Mouse (Mus musculus) thymus, postnatal 4 days (tissue): ENCODE measurements around the gene Mex3b.

Source experiments
- DNase-seq: peaks from one replicate; pipeline ENCODE4 v3.0.0; 2021

The Mex3b gene

GRCm38 (mm10) chr7:82867271-82868121, at the start of gene Mex3b:
Gene Mex3b (plus strand): TSS chr7:82867333.
- peak; percentile 80 for DNase-seq

- no peak for DNase-seq
Observed at GRCm38 (mm10) chr7:82819541-82819940, 47.6 kb upstream of the Mex3b start.

GRCm38 (mm10) chr7:82820661-82821060, 46.5 kb upstream of the Mex3b start:
- peak; percentile 50 for DNase-seq

GRCm38 (mm10) chr7:82821501-82821900, 45.6 kb upstream of the Mex3b start:
- DNase-seq = no peak

- no peak for DNase-seq
Observed at GRCm38 (mm10) chr7:82822528-82822927, 44.6 kb upstream of the Mex3b start.

DNA sequence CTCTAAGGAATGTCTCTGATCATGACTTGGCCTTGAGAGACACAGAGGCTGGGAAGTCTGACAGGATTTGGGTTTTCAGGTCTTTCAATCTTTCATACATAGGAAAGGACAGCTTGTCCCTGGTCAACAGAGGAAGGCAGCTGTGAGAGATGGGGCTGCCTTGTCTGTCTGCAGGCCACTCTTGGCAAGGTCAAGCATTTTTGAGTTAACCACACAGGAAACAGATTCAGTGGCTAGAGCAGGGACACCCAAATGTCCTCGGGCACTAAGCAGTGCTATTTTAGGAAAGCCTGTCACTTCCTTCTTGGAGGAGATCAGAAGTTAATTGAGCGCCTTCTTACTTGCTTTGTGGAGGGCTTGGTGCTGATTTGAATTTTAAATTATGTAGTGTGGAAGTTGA, 38.9 kb upstream of the Mex3b start:
- DNase-seq = no peak

- no peak for DNase-seq
Observed at GRCm38 (mm10) chr7:82829516-82829915, 37.6 kb upstream of the Mex3b start.

DNA sequence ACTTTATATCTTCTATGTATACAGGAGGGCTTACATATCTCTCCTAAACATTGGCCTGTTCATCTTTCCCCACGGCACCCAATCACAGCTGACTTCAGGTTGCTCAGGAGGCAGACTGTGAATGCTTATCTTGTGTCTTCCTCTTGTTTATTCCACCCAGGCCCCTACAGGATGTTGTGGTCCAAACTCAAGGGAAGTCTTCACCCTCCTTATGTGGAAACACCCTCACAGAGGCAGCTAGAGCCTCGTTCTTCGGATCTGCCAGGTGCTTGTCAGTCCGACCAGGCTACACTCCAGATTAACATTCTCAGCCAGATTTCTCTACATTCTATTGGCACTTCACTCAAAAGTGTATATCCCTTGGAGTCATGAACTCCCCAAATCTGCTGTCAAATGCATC, 32.7 kb upstream of the Mex3b start:
- DNase-seq = peak; percentile 49

DNA sequence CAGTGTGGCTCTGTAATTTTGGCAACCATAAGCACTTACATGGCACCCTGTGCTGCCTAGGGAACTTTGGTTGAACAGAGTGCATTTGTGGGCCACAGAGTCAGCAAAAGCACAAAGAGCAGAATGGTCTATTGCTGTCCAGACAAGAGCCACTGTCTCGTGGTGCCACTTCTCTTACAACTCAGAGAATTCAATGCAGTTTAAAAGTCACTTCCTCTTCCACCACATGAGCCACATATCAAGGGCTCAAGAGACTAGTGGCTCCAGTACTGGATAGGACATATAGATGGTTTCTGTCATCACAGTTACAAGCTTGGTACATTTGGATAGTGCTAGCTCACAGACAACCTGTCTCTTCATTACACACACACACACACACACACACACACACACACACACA, 28.7 kb upstream of the Mex3b start:
- no peak for DNase-seq

- no peak for DNase-seq
Observed at GRCm38 (mm10) chr7:82838965-82839675, 28.0 kb upstream of the Mex3b start.

DNA sequence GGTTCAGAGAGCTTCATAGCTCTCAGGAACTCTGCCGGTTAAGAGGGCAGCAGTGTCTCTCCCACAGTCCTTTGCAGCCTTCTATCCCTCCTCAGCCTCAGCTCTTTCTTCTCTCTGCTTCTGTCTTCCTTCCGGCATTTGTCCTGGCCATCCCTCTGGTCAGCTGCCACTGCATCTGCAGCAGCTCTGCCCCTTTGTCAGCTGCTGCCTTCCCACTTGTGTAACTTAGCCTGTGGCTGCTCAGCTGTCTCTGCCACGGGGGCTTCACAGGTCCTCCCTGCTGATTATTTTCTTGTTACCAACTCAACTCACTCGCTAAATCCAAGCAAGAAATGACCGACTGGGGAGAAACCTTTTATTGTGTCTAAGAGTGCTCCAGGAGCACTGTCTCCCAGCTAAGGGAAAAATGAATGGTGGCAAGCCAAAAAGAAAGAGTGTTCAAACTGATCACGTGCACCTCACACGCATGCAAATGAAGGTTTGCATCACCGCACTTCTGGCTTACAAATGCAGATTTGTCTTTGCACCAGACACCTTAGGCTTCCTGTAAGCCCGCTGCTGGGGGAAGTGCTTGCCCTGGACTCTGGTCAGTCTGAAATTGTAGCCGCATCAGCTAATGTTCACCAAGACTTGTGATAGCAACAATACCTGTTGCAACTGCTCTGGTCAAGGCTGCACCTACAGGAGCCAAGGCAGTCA, 24.8 kb upstream of the Mex3b start:
- DNase-seq = no peak

- DNase-seq = no peak
Observed at GRCm38 (mm10) chr7:82850756-82851155, 16.4 kb upstream of the Mex3b start.

DNA sequence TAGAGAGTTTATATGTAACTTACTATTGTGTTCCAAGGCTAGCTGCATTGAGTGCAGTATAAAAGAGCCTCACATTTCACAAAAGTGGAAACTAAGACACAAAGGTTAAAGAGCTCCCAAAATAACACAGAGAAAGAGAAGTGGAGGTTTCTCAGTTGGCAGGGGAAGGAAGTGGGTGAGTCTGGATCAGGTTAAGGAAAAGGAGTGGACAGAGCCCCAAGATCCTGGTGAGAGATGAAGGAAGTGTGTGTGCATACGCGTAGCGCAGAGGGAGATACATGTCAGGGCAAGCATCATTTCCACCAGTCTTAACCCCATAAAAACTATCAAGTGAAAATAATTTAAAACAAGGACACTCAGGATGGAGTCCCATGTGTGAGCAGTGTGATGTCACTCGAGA, 15.5 kb upstream of the Mex3b start:
- DNase-seq = no peak

- no peak for DNase-seq
Observed at GRCm38 (mm10) chr7:82854195-82854766, 12.9 kb upstream of the Mex3b start.

DNA sequence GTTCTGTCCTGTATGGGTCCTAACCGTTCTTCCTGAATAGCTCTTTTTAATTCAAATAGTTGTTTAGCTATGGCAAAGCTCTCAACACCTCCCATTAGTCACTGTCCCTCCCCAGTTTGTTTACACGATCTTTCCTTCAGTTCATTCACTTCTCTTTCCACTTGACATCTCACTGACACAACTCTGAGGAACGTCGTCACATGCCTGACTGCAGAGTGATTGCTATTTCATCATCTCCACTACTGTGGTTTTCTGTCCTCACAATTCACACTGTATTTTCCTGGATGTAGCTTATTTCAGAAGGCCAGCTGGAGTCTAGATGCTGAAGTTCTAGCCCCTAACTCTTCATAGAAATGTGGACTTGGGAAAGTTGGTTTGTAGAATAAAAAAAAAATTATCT, 8.5 kb upstream of the Mex3b start:
- no peak for DNase-seq

- DNase-seq = no peak
Observed at GRCm38 (mm10) chr7:82860626-82861025, 6.5 kb upstream of the Mex3b start.

DNA sequence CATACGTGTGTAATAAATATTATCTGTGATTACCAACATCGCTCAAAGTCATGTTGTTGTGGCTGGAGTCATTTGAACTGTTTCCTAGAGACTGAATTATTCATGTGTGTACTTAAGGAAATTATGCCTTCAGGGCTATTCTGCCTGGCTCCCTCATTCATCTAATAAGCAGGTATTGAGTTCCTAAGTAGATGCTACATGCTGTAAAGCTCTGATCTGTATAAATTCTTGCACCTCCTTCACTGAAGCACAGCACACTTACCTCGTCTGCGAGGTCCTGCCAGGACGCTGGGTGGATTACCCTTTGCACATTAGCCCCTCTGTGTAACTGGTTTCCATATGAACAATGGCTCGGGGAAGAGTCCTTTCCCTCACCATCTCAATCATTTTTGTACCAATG, 3.8 kb upstream of the Mex3b start:
- DNase-seq = no peak

GRCm38 (mm10) chr7:82864260-82864990, 2.7 kb upstream of the Mex3b start:
- DNase-seq = no peak

DNA sequence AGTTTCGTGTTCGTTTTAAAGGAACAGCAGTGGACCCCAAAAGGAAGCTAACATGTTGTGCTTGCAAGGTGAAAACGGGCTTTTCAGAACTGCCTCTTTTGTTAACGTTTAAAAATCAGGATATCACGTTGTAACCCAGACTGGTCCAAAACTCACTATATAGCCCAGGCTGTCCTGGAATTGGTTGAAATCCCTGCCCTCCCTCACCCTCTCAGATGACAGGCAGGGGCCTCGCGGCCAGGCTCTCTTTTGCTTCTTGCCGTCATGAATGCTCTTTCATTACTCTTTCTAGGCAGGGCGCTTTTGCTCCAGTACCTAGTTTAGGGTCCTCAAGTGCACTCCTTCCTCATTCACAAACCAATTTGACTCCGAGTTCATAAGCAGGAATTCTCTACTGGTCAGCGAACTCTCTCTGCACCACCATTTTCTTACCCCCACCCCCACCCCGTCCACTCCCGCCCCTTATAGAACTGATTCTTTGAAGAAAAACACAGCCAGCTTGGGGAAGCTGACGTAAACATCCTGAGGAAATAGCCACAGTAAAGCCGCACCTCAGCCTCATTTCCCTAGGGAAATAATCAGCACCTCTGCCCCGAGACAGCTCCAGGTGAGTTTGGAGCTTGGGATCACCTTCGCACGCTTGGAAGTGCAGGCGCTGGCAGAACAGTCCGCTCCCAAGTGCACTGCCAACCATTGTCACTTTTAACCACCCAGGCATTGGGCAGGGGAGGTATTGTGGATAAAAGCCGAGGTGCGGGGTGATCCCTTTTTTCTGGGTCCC, 2.0 kb upstream of the Mex3b start:
- DNase-seq = peak; percentile 55

- DNase-seq = peak; percentile 99
Observed at GRCm38 (mm10) chr7:82865834-82866485, 1.2 kb upstream of the Mex3b start.
